Mouse (Mus musculus): ENCODE measurements at regions not wholly inside any gene's neighbourhood (a gene's known extent, or its start where the extent isn't known, plus 50 kb on each side); places are given as distances from the start of the nearest gene placed in this dataset.

GRCm38 (mm10) chr5:35221451-35222305, 56.4 kb upstream of the Adra2c start:
- no peak for TF ChIP-seq CTCF (IDR thresholded peaks at IDR 0.05; ENCODE audit: low read depth)
- no peak overlapping the region for H3K4me2 ChIP-seq (ENCODE audit: low read length)
- H3K9ac ChIP-seq (ENCODE audit: low read depth, low read length), result no peak overlapping the region
- H3K4me3 ChIP-seq (replicated peaks; ENCODE audit: low read depth, low read length), result no peak overlapping the region
- 0 out of 2 replicates have a peak, but pooled peaks have one; percentile 17 for ATAC-seq (replicated peaks; ENCODE audit: low FRiP score, low read depth)
- no peaks in the 10 kb centered on the region for H3K4me1 ChIP-seq (replicated peaks; ENCODE audit: insufficient read depth, low read length)
- no peaks in the 10 kb centered on the region for H3K36me3 ChIP-seq (ENCODE audit: insufficient read depth, low read length)
- H3K27me3 ChIP-seq (ENCODE audit: insufficient read depth, low read length), result no peaks in the 10 kb centered on the region
- 66% methylated on average over 4 of the region's 4 CpGs for WGBS
- H3K27ac ChIP-seq, result no peak overlapping the region
- H3K9me3 ChIP-seq (replicated peaks; ENCODE audit: low read length), result no peaks in the 10 kb centered on the region
- DNase-seq (ENCODE audit: low spot score), result no peak

GRCm38 (mm10) chr5:35216271-35216670, 61.8 kb upstream of the Adra2c start:
- Histone ChIP-seq H3K27me3 (ENCODE audit: insufficient read depth, low read length) (no peaks in the 10 kb centered on the region; the same call in 1 of the 2 replicates), H3K4me1 (replicated peaks; ENCODE audit: insufficient read depth, low read length) (no peaks in the 10 kb centered on the region), H3K9me3 (replicated peaks; ENCODE audit: low read length) (no peaks in the 10 kb centered on the region), H3K27ac (no peak overlapping the region), H3K9ac (ENCODE audit: low read depth, low read length) (no peak overlapping the region), H3K4me3 (replicated peaks; ENCODE audit: low read depth, low read length) (no peak overlapping the region), H3K36me3 (ENCODE audit: insufficient read depth, low read length) (no peaks in the 10 kb centered on the region), H3K4me2 (ENCODE audit: low read length) (no peak overlapping the region)
- WGBS, result 46% methylated on average over 2 of the region's 2 CpGs
- ATAC-seq (replicated peaks; ENCODE audit: low FRiP score, low read depth) (no peak), DNase-seq (ENCODE audit: low spot score) (no peak)
- TF ChIP-seq CTCF (IDR thresholded peaks at IDR 0.05; ENCODE audit: low read depth), result no peak

- WGBS, result 58% methylated on average over 11 of the region's 11 CpGs
- no peak overlapping the region for H3K4me3 ChIP-seq (replicated peaks; ENCODE audit: low read depth, low read length)
- TF ChIP-seq CTCF (IDR thresholded peaks at IDR 0.05; ENCODE audit: low read depth), result no peak
- no peak overlapping the region for H3K27ac ChIP-seq
- no peak overlapping the region for H3K9ac ChIP-seq (ENCODE audit: low read depth, low read length)
- H3K4me2 ChIP-seq (ENCODE audit: low read length), result no peak overlapping the region
- DNase-seq (ENCODE audit: low spot score) (no peak), ATAC-seq (replicated peaks; ENCODE audit: low FRiP score, low read depth) (no peak)
- H3K9me3 ChIP-seq (replicated peaks; ENCODE audit: low read length), result no peaks in the 10 kb centered on the region
- H3K36me3 ChIP-seq (ENCODE audit: insufficient read depth, low read length), result no peaks in the 10 kb centered on the region
- no peaks in the 10 kb centered on the region for H3K4me1 ChIP-seq (replicated peaks; ENCODE audit: insufficient read depth, low read length)
- no peaks in the 10 kb centered on the region; the same call in 1 of the 2 replicates for H3K27me3 ChIP-seq (ENCODE audit: insufficient read depth, low read length)
Measured at GRCm38 (mm10) chr5:35215480-35216195, 62.5 kb upstream of the Adra2c start.

GRCm38 (mm10) chr5:35215007-35215406, 63.1 kb upstream of the Adra2c start:
- H3K4me2 ChIP-seq (ENCODE audit: low read length), result no peak overlapping the region
- H3K9ac ChIP-seq (ENCODE audit: low read depth, low read length), result no peak overlapping the region
- ATAC-seq (replicated peaks; ENCODE audit: low FRiP score, low read depth) (no peak), DNase-seq (ENCODE audit: low spot score) (no peak)
- H3K4me3 ChIP-seq (replicated peaks; ENCODE audit: low read depth, low read length), result no peak overlapping the region
- H3K36me3 ChIP-seq (ENCODE audit: insufficient read depth, low read length), result no peaks in the 10 kb centered on the region
- 76% methylated on average over 11 of the region's 11 CpGs for WGBS
- no peak for TF ChIP-seq CTCF (IDR thresholded peaks at IDR 0.05; ENCODE audit: low read depth)
- H3K9me3 ChIP-seq (replicated peaks; ENCODE audit: low read length), result no peaks in the 10 kb centered on the region
- H3K27me3 ChIP-seq (ENCODE audit: insufficient read depth, low read length), result no peaks in the 10 kb centered on the region; the same call in 1 of the 2 replicates
- no peaks in the 10 kb centered on the region for H3K4me1 ChIP-seq (replicated peaks; ENCODE audit: insufficient read depth, low read length)
- no peak overlapping the region for H3K27ac ChIP-seq

- no peak for DNase-seq (ENCODE audit: low spot score)
- no peaks in the 10 kb centered on the region for H3K9me3 ChIP-seq (replicated peaks; ENCODE audit: low read length)
- H3K27ac ChIP-seq, result no peak overlapping the region
- no peaks in the 10 kb centered on the region for H3K4me1 ChIP-seq (replicated peaks; ENCODE audit: insufficient read depth, low read length)
- no peaks in the 10 kb centered on the region for H3K27me3 ChIP-seq (ENCODE audit: insufficient read depth, low read length)
- no peak for TF ChIP-seq CTCF (IDR thresholded peaks at IDR 0.05; ENCODE audit: low read depth)
- no peak for ATAC-seq (replicated peaks; ENCODE audit: low FRiP score, low read depth)
- no peak overlapping the region for H3K9ac ChIP-seq (ENCODE audit: low read depth, low read length)
- no peaks in the 10 kb centered on the region for H3K36me3 ChIP-seq (ENCODE audit: insufficient read depth, low read length)
- 44% methylated on average over 1 of the region's 1 CpGs for WGBS
- H3K4me3 ChIP-seq (replicated peaks; ENCODE audit: low read depth, low read length), result no peak overlapping the region
- no peak overlapping the region for H3K4me2 ChIP-seq (ENCODE audit: low read length)
Measured at GRCm38 (mm10) chr5:35209348-35209747, 68.8 kb upstream of the Adra2c start.

- ATAC-seq (replicated peaks; ENCODE audit: low FRiP score, low read depth), result no peak
- no peak for TF ChIP-seq CTCF (IDR thresholded peaks at IDR 0.05; ENCODE audit: low read depth)
- no peak for DNase-seq (ENCODE audit: low spot score)
- Histone ChIP-seq H3K27me3 (ENCODE audit: insufficient read depth, low read length) (no peaks in the 10 kb centered on the region), H3K27ac (no peak overlapping the region), H3K4me2 (ENCODE audit: low read length) (no peak overlapping the region), H3K4me3 (replicated peaks; ENCODE audit: low read depth, low read length) (no peak overlapping the region), H3K9me3 (replicated peaks; ENCODE audit: low read length) (no peaks in the 10 kb centered on the region), H3K4me1 (replicated peaks; ENCODE audit: insufficient read depth, low read length) (no peaks in the 10 kb centered on the region), H3K36me3 (ENCODE audit: insufficient read depth, low read length) (no peaks in the 10 kb centered on the region), H3K9ac (ENCODE audit: low read depth, low read length) (no peak overlapping the region)
- WGBS, result 97% methylated on average over 6 of the region's 6 CpGs
Measured at GRCm38 (mm10) chr5:35204049-35204448, 74.1 kb upstream of the Adra2c start.

Data from kidney, postnatal 0 days (tissue).